Mouse (Mus musculus): ENCODE results near the gene Trpm1. TPM values are rescaled to one million over a fixed set of nuclear protein-coding genes. Genes with fewer than 3 reads are reported as not detected.

The Trpm1 gene
- polyA plus RNA-seq, 1 experiment, result 2.4 TPM

GRCm38 (mm10) chr7:64239806-64240315, 86.2 kb downstream of the Trpm1 start:
- H3K9me3 ChIP-seq (replicated peaks; ENCODE audit: control insufficient read depth, insufficient read depth, low read length, poor library complexity, severe bottlenecking), result no peaks in the 10 kb centered on the region
- no peak overlapping the region for H3K4me3 ChIP-seq (ENCODE audit: low read depth, low read length)
- TF ChIP-seq POLR2A (IDR thresholded peaks at IDR 0.05; ENCODE audit: insufficient read depth, low read length) (no peak), CTCF (IDR thresholded peaks at IDR 0.05; ENCODE audit: low read depth, low read length) (no peak), EP300 (IDR thresholded peaks at IDR 0.05; ENCODE audit: insufficient read depth, low read depth, low read length) (no peak)
- H3K27me3 ChIP-seq (ENCODE audit: control insufficient read depth, insufficient read depth, low read length, poor library complexity, severe bottlenecking), result no peaks in the 10 kb centered on the region
- H3K4me1 ChIP-seq (ENCODE audit: control insufficient read depth, insufficient read depth, low read length), result no peaks in the 10 kb centered on the region
- no peak overlapping the region for H3K9ac ChIP-seq (ENCODE audit: low read depth, poor library complexity, severe bottlenecking)
- no peaks in the 10 kb centered on the region for H3K36me3 ChIP-seq (ENCODE audit: control insufficient read depth, insufficient read depth, low read length, poor library complexity, severe bottlenecking)
- H3K27ac ChIP-seq (ENCODE audit: insufficient read depth, low read length), result no peak overlapping the region

- no peak for TF ChIP-seq POLR2A (IDR thresholded peaks at IDR 0.05; ENCODE audit: insufficient read depth, low read length)
- no peak for TF ChIP-seq EP300 (IDR thresholded peaks at IDR 0.05; ENCODE audit: insufficient read depth, low read depth, low read length)
- TF ChIP-seq CTCF (IDR thresholded peaks at IDR 0.05; ENCODE audit: low read depth, low read length), result no peak
These were observed 88.8 kb downstream of the Trpm1 start for GRCm38 (mm10) chr7:64242424-64242823.

GRCm38 (mm10) chr7:64244371-64244770, 90.7 kb downstream of the Trpm1 start:
- Histone ChIP-seq H3K9ac (ENCODE audit: low read depth, poor library complexity, severe bottlenecking) (no peak overlapping the region), H3K27ac (ENCODE audit: insufficient read depth, low read length) (no peak overlapping the region), H3K4me3 (ENCODE audit: low read depth, low read length) (no peak overlapping the region), H3K36me3 (ENCODE audit: control insufficient read depth, insufficient read depth, low read length, poor library complexity, severe bottlenecking) (no peaks in the 10 kb centered on the region), H3K9me3 (replicated peaks; ENCODE audit: control insufficient read depth, insufficient read depth, low read length, poor library complexity, severe bottlenecking) (no peaks in the 10 kb centered on the region), H3K4me1 (ENCODE audit: control insufficient read depth, insufficient read depth, low read length) (no peaks in the 10 kb centered on the region), H3K27me3 (ENCODE audit: control insufficient read depth, insufficient read depth, low read length, poor library complexity, severe bottlenecking) (no peaks in the 10 kb centered on the region)
- TF ChIP-seq POLR2A (IDR thresholded peaks at IDR 0.05; ENCODE audit: insufficient read depth, low read length) (no peak), CTCF (IDR thresholded peaks at IDR 0.05; ENCODE audit: low read depth, low read length) (no peak), EP300 (IDR thresholded peaks at IDR 0.05; ENCODE audit: insufficient read depth, low read depth, low read length) (no peak)

More at GRCm38 (mm10) chr7:64242424-64242823, 88.8 kb downstream of the Trpm1 start:
- H3K27me3 ChIP-seq (ENCODE audit: control insufficient read depth, insufficient read depth, low read length, poor library complexity, severe bottlenecking), result no peaks in the 10 kb centered on the region
- H3K9ac ChIP-seq (ENCODE audit: low read depth, poor library complexity, severe bottlenecking), result no peak overlapping the region
- no peak overlapping the region for H3K27ac ChIP-seq (ENCODE audit: insufficient read depth, low read length)
- H3K4me3 ChIP-seq (ENCODE audit: low read depth, low read length), result no peak overlapping the region
- no peaks in the 10 kb centered on the region for H3K4me1 ChIP-seq (ENCODE audit: control insufficient read depth, insufficient read depth, low read length)
- no peaks in the 10 kb centered on the region for H3K9me3 ChIP-seq (replicated peaks; ENCODE audit: control insufficient read depth, insufficient read depth, low read length, poor library complexity, severe bottlenecking)
- H3K36me3 ChIP-seq (ENCODE audit: control insufficient read depth, insufficient read depth, low read length, poor library complexity, severe bottlenecking), result no peaks in the 10 kb centered on the region

GRCm38 (mm10) chr7:64246713-64247112, 93.1 kb downstream of the Trpm1 start:
- no peaks in the 10 kb centered on the region for H3K9me3 ChIP-seq (replicated peaks; ENCODE audit: control insufficient read depth, insufficient read depth, low read length, poor library complexity, severe bottlenecking)
- no peaks in the 10 kb centered on the region for H3K36me3 ChIP-seq (ENCODE audit: control insufficient read depth, insufficient read depth, low read length, poor library complexity, severe bottlenecking)
- no peaks in the 10 kb centered on the region for H3K27me3 ChIP-seq (ENCODE audit: control insufficient read depth, insufficient read depth, low read length, poor library complexity, severe bottlenecking)
- no peaks in the 10 kb centered on the region for H3K4me1 ChIP-seq (ENCODE audit: control insufficient read depth, insufficient read depth, low read length)
- H3K27ac ChIP-seq (ENCODE audit: insufficient read depth, low read length), result no peak overlapping the region
- H3K9ac ChIP-seq (ENCODE audit: low read depth, poor library complexity, severe bottlenecking), result no peak overlapping the region
- no peak overlapping the region for H3K4me3 ChIP-seq (ENCODE audit: low read depth, low read length)
- TF ChIP-seq CTCF (IDR thresholded peaks at IDR 0.05; ENCODE audit: low read depth, low read length), result no peak
- TF ChIP-seq EP300 (IDR thresholded peaks at IDR 0.05; ENCODE audit: insufficient read depth, low read depth, low read length), result no peak
- no peak for TF ChIP-seq POLR2A (IDR thresholded peaks at IDR 0.05; ENCODE audit: insufficient read depth, low read length)

- Histone ChIP-seq H3K9me3 (replicated peaks; ENCODE audit: control insufficient read depth, insufficient read depth, low read length, poor library complexity, severe bottlenecking) (no peaks in the 10 kb centered on the region), H3K27me3 (ENCODE audit: control insufficient read depth, insufficient read depth, low read length, poor library complexity, severe bottlenecking) (no peaks in the 10 kb centered on the region), H3K4me1 (ENCODE audit: control insufficient read depth, insufficient read depth, low read length) (no peaks in the 10 kb centered on the region), H3K36me3 (ENCODE audit: control insufficient read depth, insufficient read depth, low read length, poor library complexity, severe bottlenecking) (no peaks in the 10 kb centered on the region), H3K9ac (ENCODE audit: low read depth, poor library complexity, severe bottlenecking) (no peak overlapping the region), H3K4me3 (ENCODE audit: low read depth, low read length) (no peak overlapping the region), H3K27ac (ENCODE audit: insufficient read depth, low read length) (no peak overlapping the region)
- TF ChIP-seq CTCF (IDR thresholded peaks at IDR 0.05; ENCODE audit: low read depth, low read length) (no peak), EP300 (IDR thresholded peaks at IDR 0.05; ENCODE audit: insufficient read depth, low read depth, low read length) (no peak), POLR2A (IDR thresholded peaks at IDR 0.05; ENCODE audit: insufficient read depth, low read length) (no peak)
These were observed 94.7 kb downstream of the Trpm1 start for GRCm38 (mm10) chr7:64248352-64248751.

- Histone ChIP-seq H3K36me3 (ENCODE audit: control insufficient read depth, insufficient read depth, low read length, poor library complexity, severe bottlenecking) (no peaks in the 10 kb centered on the region), H3K4me3 (ENCODE audit: low read depth, low read length) (no peak overlapping the region), H3K9ac (ENCODE audit: low read depth, poor library complexity, severe bottlenecking) (no peak overlapping the region), H3K9me3 (replicated peaks; ENCODE audit: control insufficient read depth, insufficient read depth, low read length, poor library complexity, severe bottlenecking) (no peaks in the 10 kb centered on the region), H3K27ac (ENCODE audit: insufficient read depth, low read length) (no peak overlapping the region), H3K27me3 (ENCODE audit: control insufficient read depth, insufficient read depth, low read length, poor library complexity, severe bottlenecking) (no peaks in the 10 kb centered on the region), H3K4me1 (ENCODE audit: control insufficient read depth, insufficient read depth, low read length) (no peaks in the 10 kb centered on the region)
- no peak for TF ChIP-seq EP300 (IDR thresholded peaks at IDR 0.05; ENCODE audit: insufficient read depth, low read depth, low read length)
- TF ChIP-seq CTCF (IDR thresholded peaks at IDR 0.05; ENCODE audit: low read depth, low read length), result no peak
- no peak for TF ChIP-seq POLR2A (IDR thresholded peaks at IDR 0.05; ENCODE audit: insufficient read depth, low read length)
These were observed 96.1 kb downstream of the Trpm1 start for GRCm38 (mm10) chr7:64249715-64250114.
